Mouse (Mus musculus): ENCODE data around the gene Itgb8. TPM values are rescaled to one million over a fixed set of nuclear protein-coding genes. Genes with fewer than 3 reads are reported as not detected.

Gene Itgb8
- polyA plus RNA-seq, 1 experiment: 16.3 TPM

GRCm38 (mm10) chr12:119150956-119151355 is 87.6 kb downstream of the Itgb8 start:
- no peak for DNase-seq (ENCODE audit: extremely low spot score in 1 of 2, low spot score in 1 of 2)

- no peak for DNase-seq (ENCODE audit: extremely low spot score in 1 of 2, low spot score in 1 of 2)
These were observed 90.8 kb downstream of the Itgb8 start for GRCm38 (mm10) chr12:119147753-119148152.

- DNase-seq (ENCODE audit: extremely low spot score in 1 of 2, low spot score in 1 of 2): no peak
These were observed 92.6 kb downstream of the Itgb8 start for GRCm38 (mm10) chr12:119146031-119146430.

- DNase-seq (ENCODE audit: extremely low spot score in 1 of 2, low spot score in 1 of 2): no peak
These were observed 100.7 kb downstream of the Itgb8 start for GRCm38 (mm10) chr12:119137946-119138345.

GRCm38 (mm10) chr12:119113522-119114135 is 125.0 kb downstream of the Itgb8 start:
- DNase-seq (ENCODE audit: extremely low spot score in 1 of 2, low spot score in 1 of 2): no peak

- DNase-seq (ENCODE audit: extremely low spot score in 1 of 2, low spot score in 1 of 2): no peak
These were observed 128.5 kb downstream of the Itgb8 start for GRCm38 (mm10) chr12:119110091-119110490.

Other genes starting within 250 kb of the Itgb8 start
- 0.30 and 0.50 TPM in 2 replicates for gene Macc1, start 75.5 kb upstream of the Itgb8 start, polyA plus RNA-seq (2012; rRNA removed)